Mouse (Mus musculus) heart, postnatal 14 days (tissue): ENCODE measurements around the gene Gucy2g. TPM values are rescaled to one million over a fixed set of nuclear protein-coding genes. Genes with fewer than 3 reads are reported as not detected.

Experiments used
- DNase-seq, 2 experiments: peaks; one replicate each; pipeline ENCODE4 v3.0.0; 2021 to 2022
- intact Hi-C: fragments of 180-260 bp; cut with DNase I; formaldehyde crosslinking; loops from one replicate; pipeline ENCODE4 v1.15.1; 2025
- long read RNA-seq, 2 experiments: library from polyadenylated mRNA; stranded (forward); transcript quantifications; one replicate each; pipeline ENCODE4 v2.0.0; 2021
- total RNA-seq, 2 experiments: library from RNA; stranded (reverse); gene quantifications; 2 replicates each; pipeline ENCODE4 v1.2.3; 2021

The Gucy2g gene
- total RNA-seq, result under 1 TPM in 1 of 2 experiments, not detected in 1; 0.17 TPM
- long read RNA-seq, experiment 1, partial matches to known transcripts, result 0 of 1 reads
- long read RNA-seq, experiment 1, other reads (novel, unspliced or antisense), result 1 of 1 reads
- long read RNA-seq, experiment 2, result 0 reads

GRCm38 (mm10) chr19:55241186-55241645 lies at the start of gene Gucy2g:
TSS of gene Gucy2g (minus strand) at chr19:55241236.
- DNase-seq, result no peak
- intact Hi-C loops, result no loop called here

- intact Hi-C loops, result no loop called here
- DNase-seq, result no peak
Observed at GRCm38 (mm10) chr19:55288974-55289373, 47.9 kb upstream of the Gucy2g start.

DNA sequence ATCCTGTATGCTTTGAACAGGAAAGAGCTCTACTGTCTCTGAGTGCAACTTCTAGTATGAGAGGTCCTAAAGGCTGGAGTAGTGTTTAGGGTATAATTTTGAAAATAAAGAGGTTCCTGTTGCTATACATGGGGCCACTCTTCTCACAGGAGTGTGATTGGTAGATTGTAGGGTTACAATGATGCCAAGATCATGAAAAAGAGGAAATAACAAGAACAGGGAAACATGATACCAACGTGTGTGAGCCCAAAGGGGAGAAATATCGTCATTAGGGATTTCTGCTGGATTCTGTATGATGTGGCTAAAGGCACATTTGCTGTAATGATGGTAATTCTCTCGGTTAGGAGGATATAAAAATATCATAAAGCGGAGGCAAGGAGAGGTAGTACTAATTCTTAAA lies 45.0 kb upstream of the Gucy2g start:
- no peak for DNase-seq
- intact Hi-C loops, result no loop called here

DNA sequence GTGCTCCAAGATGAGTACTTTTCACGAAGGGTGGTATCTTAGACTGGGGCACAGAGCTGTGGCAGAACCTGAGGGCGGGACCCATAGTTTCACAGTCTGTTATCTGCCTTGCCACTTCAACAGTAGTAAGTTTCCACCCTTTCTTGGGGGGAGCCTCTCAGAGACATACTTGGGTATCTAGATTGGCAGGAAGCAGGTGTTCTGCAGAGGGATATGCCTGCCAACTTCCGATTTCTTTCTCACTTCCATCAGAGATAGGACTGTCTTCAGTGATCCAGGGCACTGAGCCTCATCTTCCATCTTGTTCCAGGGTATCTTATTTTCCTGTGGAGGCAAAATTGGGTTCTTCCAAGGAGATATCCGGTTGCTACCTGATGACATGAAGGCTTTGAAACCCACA lies 43.1 kb upstream of the Gucy2g start:
- DNase-seq, result no peak
- intact Hi-C loops, result no loop called here

DNA sequence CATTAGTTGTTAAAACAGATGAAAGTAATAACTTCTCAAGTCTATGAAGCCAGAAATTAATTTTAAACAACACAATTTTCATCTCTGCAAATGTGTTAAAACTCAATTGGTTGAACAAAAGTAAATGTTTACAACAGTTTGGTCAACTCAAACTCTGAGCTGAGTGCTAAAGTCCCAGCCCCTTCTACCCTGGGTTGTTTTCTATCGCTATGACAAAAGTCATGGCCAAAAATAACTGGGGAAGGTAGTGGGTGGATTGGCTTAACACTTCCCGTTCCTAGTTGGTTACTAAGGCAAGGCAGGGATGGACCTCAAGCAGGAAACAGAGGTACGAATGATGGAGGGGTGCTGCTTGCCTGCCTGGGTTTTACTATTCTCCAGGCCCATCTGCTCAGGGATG lies 35.7 kb upstream of the Gucy2g start:
- no peak for DNase-seq
- intact Hi-C loops, result no loop called here

DNA sequence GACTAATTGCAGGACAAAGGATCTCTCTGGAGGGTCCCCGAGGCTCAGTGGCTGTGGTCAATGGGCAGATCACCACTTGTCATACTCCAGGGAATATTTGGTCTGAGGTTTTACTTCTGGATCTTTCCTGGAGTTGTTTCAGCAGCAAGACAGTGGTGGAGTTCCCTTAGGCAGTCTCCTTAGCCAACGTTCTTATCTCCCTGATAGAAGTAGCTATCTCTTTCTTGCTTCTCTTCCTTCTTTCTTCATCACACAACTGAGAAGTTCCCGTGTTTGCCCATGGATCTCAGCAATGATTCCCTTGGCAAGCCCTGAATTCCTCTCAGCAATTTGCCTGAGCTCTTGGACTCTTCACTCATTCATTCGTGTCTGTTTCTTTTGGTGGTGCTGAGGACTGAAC lies 35.1 kb upstream of the Gucy2g start:
- DNase-seq, result no peak
- intact Hi-C loops, result no loop called here

- DNase-seq, result no peak
- intact Hi-C loops, result no loop called here
Observed at GRCm38 (mm10) chr19:55273340-55273739, 32.3 kb upstream of the Gucy2g start.

- intact Hi-C loops, result no loop called here
- DNase-seq, result no peak
Observed at GRCm38 (mm10) chr19:55271448-55271847, 30.4 kb upstream of the Gucy2g start.

DNA sequence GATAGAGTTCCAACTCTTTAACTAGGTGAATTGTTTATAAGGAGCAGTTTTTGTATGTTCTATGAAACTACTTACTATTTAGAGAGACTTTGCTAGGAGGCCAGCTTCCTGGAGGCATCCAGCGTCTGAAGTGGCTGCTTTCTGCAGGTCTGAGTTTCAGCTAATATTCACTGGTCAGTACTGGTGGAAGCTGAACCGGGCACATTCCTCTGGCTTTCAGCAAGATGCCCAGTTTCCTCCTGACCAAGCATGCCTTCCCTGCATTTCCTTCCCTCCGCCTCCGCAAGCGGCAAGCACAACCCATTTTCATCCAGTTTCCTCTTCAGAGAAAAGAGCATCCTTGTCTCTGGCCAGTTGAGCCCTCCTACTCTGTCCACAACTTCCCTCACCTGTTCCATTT lies 28.0 kb upstream of the Gucy2g start:
- DNase-seq, result no peak
- intact Hi-C loops, result no loop called here

DNA sequence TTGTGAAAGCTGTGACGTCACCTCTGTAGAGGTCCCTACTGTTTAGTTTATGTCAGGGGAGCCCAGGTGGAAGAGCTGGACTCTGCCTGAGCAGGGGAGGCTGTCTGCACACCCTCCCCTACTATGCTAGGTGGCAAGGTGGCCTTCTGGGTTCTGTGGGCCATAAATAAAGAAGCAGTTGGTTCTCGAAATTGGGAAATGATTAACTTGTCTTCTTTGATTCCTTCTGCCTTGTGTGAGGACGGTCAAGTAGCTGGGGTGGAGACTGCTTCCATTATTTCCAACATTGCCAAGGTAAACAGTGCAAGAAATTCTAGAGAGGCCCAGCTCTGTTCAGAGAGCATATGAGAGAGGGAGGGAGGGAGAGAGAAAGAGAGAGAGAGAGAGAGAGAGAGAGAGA lies 27.1 kb upstream of the Gucy2g start:
- intact Hi-C loops, result no loop called here
- DNase-seq, result no peak

DNA sequence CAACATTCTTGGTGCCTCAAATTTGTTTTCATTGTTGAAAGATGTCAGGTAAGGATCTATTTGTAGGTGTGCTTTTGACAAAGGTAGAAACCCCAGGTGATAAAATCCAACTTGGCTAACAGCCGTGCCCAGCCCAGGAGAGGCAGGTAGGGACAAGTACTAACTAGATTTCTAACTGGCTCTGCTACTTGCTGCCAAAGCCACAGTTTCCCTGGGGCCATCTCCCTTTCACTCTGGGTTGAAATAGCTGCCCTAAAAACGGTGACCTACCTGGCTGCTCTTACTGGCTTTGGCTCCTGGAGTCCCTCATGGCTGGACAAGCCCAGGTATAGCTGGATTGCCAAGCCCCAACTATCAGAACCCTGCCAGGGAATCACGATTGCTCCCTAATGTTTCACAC lies 25.8 kb upstream of the Gucy2g start:
- no peak for DNase-seq
- intact Hi-C loops, result no loop called here

GRCm38 (mm10) chr19:55265269-55265668 lies 24.2 kb upstream of the Gucy2g start:
- DNase-seq, result no peak
- intact Hi-C loops, result no loop called here

- intact Hi-C loops, result no loop called here
- DNase-seq, result no peak
Observed at GRCm38 (mm10) chr19:55260389-55261184, 19.6 kb upstream of the Gucy2g start.

DNA sequence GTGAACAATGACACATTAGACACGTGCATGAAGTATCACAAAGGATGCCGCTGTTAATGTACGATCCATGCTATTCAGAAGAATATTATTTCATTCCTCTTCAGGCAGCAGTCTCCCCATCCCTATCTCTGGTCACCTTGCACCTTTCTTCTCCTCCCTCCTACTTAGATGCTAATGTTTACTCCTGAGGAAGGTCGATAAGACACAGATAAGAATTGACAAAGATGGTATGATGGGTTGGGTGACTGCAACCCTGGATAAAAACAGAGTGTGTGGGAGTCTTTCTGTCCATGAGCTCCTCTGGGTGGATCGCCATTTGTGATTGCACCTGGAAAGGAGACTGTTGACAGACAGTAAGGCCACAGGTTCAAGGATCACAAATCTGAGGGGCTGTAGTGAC lies 17.5 kb upstream of the Gucy2g start:
- intact Hi-C loops, result no loop called here
- no peak for DNase-seq

DNA sequence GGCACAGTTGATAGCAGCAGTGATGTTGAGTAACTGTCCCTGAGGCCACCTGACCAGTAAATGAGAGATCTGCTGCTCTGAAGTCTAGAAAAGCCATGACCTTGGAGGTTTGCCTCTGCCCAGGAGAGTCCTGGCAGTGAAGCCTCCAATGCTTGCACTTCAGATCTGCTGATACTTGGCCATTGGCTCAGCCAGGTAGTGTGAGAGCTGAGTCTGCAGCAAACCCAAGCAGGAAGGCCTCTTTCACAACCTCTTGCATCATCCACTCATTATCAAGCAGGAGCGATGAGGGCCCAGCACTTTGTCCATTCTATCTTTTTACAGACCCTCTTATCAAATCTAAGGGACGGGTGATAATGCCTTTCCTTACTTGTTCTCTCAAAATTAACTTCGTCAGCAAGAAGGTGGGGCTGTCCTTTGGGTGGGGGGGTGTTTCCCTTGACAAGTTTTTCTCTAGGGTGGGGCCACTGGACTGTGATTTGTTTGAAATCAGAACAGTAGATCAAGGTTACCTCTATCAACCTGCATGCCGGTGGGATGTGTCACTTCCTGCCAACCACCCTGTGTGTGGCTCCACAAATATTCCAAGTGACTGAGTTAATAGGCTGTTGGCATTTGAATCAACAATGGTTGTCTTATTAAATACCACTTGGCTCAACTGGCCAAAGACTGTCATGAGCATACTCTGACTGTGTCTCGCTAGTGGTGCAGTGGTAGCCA lies 16.8 kb upstream of the Gucy2g start:
- intact Hi-C loops, result no loop called here
- DNase-seq, result no peak

DNA sequence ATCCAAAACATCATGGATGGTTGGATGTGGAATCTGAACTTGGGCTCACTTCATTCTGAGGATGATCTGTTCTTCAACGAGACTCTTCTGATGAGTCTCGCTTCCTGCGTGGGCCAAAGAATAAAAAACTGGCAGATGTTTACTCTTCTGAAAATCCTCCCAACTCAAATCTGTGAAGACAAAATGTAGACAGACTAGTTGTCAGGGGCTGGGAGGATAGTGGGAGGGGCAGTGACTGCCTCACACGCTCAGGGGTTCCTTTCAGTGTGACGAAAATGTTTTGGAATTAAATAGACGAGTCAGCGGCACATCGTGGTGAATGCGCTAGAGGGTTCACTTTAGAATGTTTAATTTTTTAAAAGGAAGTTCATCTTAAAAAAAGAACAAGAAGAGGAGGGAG lies 15.1 kb upstream of the Gucy2g start:
- DNase-seq, result no peak
- intact Hi-C loops, result no loop called here

DNA sequence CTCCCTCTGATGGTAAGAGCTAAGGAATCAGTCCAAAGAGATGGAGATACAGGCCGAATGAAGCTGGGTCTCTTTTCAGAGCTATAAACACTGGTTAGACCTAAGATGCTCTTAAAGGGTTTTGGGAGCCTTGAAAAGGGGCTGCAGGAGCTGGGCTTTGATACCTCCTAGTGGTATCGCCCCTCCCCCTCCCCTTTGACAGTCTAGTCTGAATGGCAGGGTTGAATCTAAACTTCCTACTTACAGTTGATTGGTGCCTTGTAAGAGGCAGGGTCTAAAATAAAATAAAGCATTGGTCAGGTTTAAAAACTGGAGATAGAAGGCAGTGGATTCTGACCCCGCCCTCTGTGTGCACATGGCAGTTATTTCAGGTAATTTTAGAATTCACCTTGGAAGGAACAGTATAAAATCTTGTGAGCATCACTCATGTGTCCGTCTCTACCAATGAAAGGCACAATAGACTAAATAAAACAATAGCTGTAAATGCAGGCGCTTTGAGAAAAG lies 13.5 kb upstream of the Gucy2g start:
- intact Hi-C loops, result no loop called here
- peak in 1 of 2 experiments; percentile 13 for DNase-seq

DNA sequence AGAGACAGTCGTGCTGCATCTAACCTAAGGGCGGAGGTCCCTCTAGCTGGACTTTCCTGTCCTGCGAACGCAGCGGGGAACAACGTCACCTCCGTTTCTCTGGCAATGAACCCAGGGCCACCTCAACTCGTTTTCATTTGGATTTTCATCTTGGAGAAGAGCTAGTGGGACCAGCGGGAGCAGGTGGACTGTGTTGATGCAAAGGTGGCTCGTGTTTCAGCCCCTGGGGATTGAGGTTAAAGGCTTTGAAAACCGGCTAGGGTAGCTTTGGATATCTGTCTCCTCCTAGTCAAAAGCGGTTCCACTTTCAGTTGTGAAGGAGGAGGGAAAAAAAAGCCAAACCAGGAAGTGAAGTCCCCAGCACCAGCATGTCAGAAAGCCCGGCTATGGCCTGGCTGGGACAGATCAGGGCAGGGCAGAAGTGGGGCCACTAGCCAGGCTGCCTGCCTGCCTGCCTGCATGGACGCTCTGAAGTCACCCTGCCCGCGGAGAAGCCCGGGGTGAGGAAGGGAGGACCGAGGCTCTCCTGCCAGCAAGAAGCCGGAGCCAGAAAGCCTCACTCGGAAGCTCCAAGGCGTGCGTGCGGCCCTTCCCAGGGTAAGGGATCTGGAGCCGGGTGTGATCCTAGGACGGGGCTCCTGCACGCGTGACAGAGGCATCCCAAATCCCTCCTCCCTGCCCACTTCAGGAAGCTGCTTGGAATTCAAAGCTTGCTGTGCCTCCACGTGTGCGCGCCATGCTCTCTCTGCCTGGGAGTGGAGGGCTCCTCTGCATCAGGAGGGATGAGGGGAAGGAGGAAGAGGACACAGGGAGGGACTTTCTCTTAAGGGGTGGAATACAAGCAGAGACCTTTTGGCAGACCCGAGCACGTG lies 12.8 kb upstream of the Gucy2g start:
- intact Hi-C loops, result no loop called here

DNA sequence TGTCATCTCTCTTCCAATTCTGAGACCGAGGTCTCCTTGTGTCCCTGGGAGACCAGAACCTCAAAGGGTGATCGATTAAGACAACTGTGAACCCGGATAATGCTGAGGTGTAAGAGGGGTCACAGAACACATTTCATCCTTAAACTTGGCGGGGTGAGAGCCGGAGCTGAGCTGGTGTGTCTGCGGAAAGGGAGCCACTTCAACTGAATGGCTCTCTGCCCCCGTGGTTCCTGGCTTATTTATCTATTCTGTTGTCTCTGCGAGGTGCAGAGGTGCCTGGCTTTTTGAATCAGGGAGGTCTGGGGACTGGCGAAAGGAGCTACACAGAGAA lies 12.2 kb upstream of the Gucy2g start:
- intact Hi-C loops, result no loop called here
- DNase-seq, result no peak

More for the DNA sequence above, 12.8 kb upstream of the Gucy2g start:
- DNase-seq, result peak; percentile 61 to 69

- intact Hi-C loops, result no loop called here
- DNase-seq, result no peak
Observed at GRCm38 (mm10) chr19:55251383-55252124, 10.5 kb upstream of the Gucy2g start, which contains the start of gene Acsl5. TSS of gene Acsl5 (plus strand) at chr19:55251938.
